Mouse (Mus musculus) gastrocnemius, postnatal 14 days (tissue): ENCODE measurements around the gene Olfr1507. TPM values are rescaled to one million over a fixed set of nuclear protein-coding genes. Genes with fewer than 3 reads are reported as not detected.

Experiments
- DNase-seq: peaks from one replicate; pipeline ENCODE4 v3.0.0; 2021; ENCODE audit warnings: mixed read lengths
- intact Hi-C: fragments of 180-260 bp; cut with DNase I; formaldehyde crosslinking; loops from one replicate; pipeline ENCODE4 v1.15.1; 2025; ENCODE audit warnings: low total_unique reads
- long read RNA-seq, 2 experiments: library from polyadenylated mRNA; stranded (forward); transcript quantifications; one replicate each; pipeline ENCODE4 v2.0.0; 2021
- total RNA-seq, 2 experiments: library from RNA; stranded (reverse); gene quantifications; 2 replicates each; pipeline ENCODE4 v1.2.3; 2021

Gene Olfr1507
- not detected for total RNA-seq
- long read RNA-seq, experiment 1: 0 reads
- long read RNA-seq, experiment 2: 0 reads

- intact Hi-C loops: no loop called here
- no peak for DNase-seq
Measured at GRCm38 (mm10) chr14:52495516-52495915, at the start of gene Olfr1507. Gene Olfr1507 (minus strand): TSS chr14:52495749.

- intact Hi-C loops: no loop called here
- DNase-seq: no peak
Measured at GRCm38 (mm10) chr14:52533336-52533735, 37.8 kb upstream of the Olfr1507 start.

- no peak for DNase-seq
- intact Hi-C loops: no loop called here
Measured at GRCm38 (mm10) chr14:52524952-52525351, 29.4 kb upstream of the Olfr1507 start.

DNA sequence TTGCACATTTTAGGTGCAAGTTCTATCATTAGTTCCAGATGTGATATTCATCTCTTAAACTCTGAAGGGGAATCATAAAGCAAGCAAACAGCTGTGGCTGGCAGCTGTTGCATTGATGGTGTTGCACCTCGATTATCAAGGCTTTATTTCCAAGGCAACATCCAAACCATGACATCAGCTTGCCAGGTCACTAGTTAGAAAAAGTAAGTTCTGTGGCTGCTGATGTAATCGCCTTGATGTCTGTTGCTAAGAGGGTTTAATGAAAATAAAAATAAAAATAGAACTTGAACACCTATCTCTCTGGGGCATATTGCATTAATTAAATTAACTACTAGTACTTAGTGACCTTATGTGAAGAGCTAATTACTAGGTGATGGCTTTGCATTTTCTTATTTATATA lies 28.2 kb downstream of the Olfr1507 start, which contains the start of gene Olfr1508:
TSS of gene Olfr1508 (minus strand) at position 101 of the 400 bp plus-strand sequence.
- DNase-seq: no peak
- intact Hi-C loops: no loop called here

- DNase-seq: no peak
- intact Hi-C loops: no loop called here
Measured at GRCm38 (mm10) chr14:52465738-52466137, 29.8 kb downstream of the Olfr1507 start.

DNA sequence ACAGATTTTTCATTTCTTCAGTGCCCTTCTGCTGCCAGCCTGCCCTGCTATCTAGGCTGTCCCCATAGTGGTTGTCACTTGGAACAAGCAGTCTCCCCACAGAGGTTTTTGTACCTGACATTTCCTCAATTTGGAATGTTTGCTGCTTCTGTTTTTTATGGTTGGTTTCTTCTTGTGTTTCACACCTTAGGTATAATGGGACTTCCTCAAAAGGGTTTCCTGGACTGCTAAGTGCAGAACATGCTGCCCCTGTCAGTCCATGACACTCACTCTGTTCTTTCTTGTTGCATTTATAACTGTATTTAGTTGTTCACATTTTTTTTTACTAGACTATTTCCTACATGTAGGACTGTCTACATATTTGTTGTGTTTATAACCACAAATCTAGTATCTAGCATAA lies 33.6 kb downstream of the Olfr1507 start:
- intact Hi-C loops: no loop called here
- DNase-seq: no peak

DNA sequence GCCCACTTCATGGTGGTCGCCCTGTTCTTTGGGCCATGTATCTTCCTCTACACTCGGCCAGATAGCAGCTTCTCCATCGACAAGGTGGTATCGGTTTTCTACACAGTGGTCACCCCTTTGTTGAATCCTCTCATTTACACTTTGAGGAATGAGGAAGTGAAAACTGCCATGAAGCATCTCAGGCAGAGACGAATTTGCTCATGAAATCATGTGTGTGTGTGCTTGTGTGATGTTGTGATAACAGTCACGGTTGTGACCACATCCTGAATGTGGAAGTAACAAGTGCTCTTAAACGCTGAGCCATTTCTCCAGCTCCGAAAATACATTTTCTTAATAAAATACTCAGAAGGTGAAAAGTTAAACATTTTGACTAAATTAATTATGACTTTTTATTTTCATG lies 44.4 kb downstream of the Olfr1507 start:
- intact Hi-C loops: no loop called here
- DNase-seq: no peak

DNA sequence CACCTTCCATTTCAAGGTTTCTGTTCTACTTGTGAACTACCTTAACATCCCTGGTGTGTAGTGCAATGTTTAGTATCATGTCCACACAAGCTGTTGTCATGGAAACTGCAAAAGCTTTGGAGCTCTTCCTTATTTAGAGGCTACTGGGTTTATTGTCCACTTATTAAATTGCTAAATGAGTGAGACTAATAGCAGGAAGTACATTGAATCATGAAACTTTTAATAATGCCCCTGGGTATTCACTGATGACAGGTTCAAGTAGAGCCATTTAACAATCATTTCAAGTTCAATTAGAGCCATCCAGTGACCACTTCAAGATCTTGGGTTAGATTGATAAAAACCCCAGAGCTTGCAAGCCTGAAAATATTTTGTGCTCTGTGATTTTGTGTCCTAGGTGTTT lies 52.9 kb downstream of the Olfr1507 start, which contains the start of gene Olfr1509:
TSS of gene Olfr1509 (plus strand) at position 301 of the 400 bp plus-strand sequence.
- intact Hi-C loops: no loop called here
- DNase-seq: no peak

Other genes with a start within 250 kb of the Olfr1507 start
- gene Chd8, start 238.0 kb downstream of the Olfr1507 start, total RNA-seq: 10 to 100 TPM; 36.5 to 37.7 TPM
- 10 to 100 TPM; 31.9 to 33.1 TPM for gene Tox4, start 216.6 kb downstream of the Olfr1507 start, total RNA-seq
- gene Rab2b, start 216.2 kb downstream of the Olfr1507 start, total RNA-seq: 1 to 10 TPM; 3.7 to 5.0 TPM
- gene Mettl3, start 190.6 kb downstream of the Olfr1507 start, total RNA-seq: 10 to 100 TPM; 11.8 to 14.7 TPM
- gene Sall2, start 167.0 kb downstream of the Olfr1507 start, total RNA-seq: 1 to 10 TPM; 1.9 to 2.4 TPM
- not detected for gene Olfr1513, start 139.3 kb downstream of the Olfr1507 start, total RNA-seq
- not detected for gene Olfr1512, start 116.6 kb downstream of the Olfr1507 start, total RNA-seq
- not detected for gene Olfr1511, start 98.4 kb downstream of the Olfr1507 start, total RNA-seq
- gene Olfr1510, start 81.4 kb downstream of the Olfr1507 start, total RNA-seq: not detected
- not detected for gene Olfr1509, start 52.8 kb downstream of the Olfr1507 start, total RNA-seq
- not detected for gene Olfr1508, start 28.3 kb downstream of the Olfr1507 start, total RNA-seq